Mouse (Mus musculus) embryonic facial prominence, embryonic 10.5 days (tissue): ENCODE measurements around the gene Cnn2. TPM values are rescaled to one million over a fixed set of nuclear protein-coding genes. Genes with fewer than 3 reads are reported as not detected.

Experiments used
- DNase-seq: peaks from one replicate; pipeline ENCODE4 v3.0.0-alpha.2; 2017; ENCODE audit warnings: low spot score
- H3K27ac ChIP-seq: fragments of 300-500 bp; sonication (generic); replicated peaks from 2 replicates; pipeline ENCODE4 v1.5.1; 2016; ENCODE audit warnings: mild to moderate bottlenecking
- H3K27me3 ChIP-seq: fragments of 300-500 bp; sonication (generic); replicated peaks from 2 replicates; pipeline ENCODE4 v1.6.1; 2016; ENCODE audit warnings: low read depth, mild to moderate bottlenecking; ENCODE audit not compliant: poor library complexity, severe bottlenecking
- H3K36me3 ChIP-seq: fragments of 300-500 bp; sonication (generic); replicated peaks from 2 replicates; pipeline ENCODE4 v1.6.1; 2016; ENCODE audit warnings: mild to moderate bottlenecking, moderate library complexity
- H3K4me1 ChIP-seq: fragments of 300-500 bp; sonication (generic); 2 replicates; pipeline ENCODE4 v1.6.1; 2016
- H3K4me3 ChIP-seq: fragments of 300-500 bp; sonication (generic); 2 replicates; pipeline ENCODE4 v1.5.1; 2016; ENCODE audit warnings: mild to moderate bottlenecking, moderate library complexity
- H3K9me3 ChIP-seq: fragments of 300-500 bp; sonication (generic); 2 replicates; pipeline ENCODE4 v1.6.1; 2016; ENCODE audit warnings: mild to moderate bottlenecking
- WGBS: fragments of 180-500 bp; shearing (Covaris S2); methylation state at CpG from one replicate; pipeline ENCODE4 v1.1.7; 2016; 5-methylcytosine and 5-hydroxymethylcytosine counted together
- polyA plus RNA-seq: library from polyadenylated mRNA; unstranded; fragments of >200 nt; fragmentation: Nextera tagmentation; extraction: Ambion mirVana; gene quantifications from 2 replicates; pipeline ENCODE4 v1.2.1, GENCODE M21; 2016

The Cnn2 gene
- polyA plus RNA-seq = 234 and 253 TPM in 2 replicates

- H3K4me1 ChIP-seq = peaks cover 53% of the 10 kb centered on the region
- peak; percentile 87 for DNase-seq
Measured at GRCm38 (mm10) chr10:79988506-79989271, at the start of gene Cnn2. TSS of gene Cnn2 (plus strand) at chr10:79988584.

GRCm38 (mm10) chr10:79940749-79941148, 47.6 kb upstream of the Cnn2 start:
- Histone ChIP-seq H3K27me3 (no peaks in the 10 kb centered on the region), H3K4me1 (peaks cover 81% of the 10 kb centered on the region), H3K9me3 (no peaks in the 10 kb centered on the region), H3K4me3 (0 out of 2 replicates have a peak overlapping the region, but pooled peaks have one; percentile 4), H3K27ac (0 out of 2 replicates have a peak overlapping the region, but pooled peaks have one; percentile 19), H3K36me3 (peaks cover 86% of the 10 kb centered on the region)
- DNase-seq = no peak
- WGBS = 71% methylated on average over 7 of the region's 7 CpGs

More at GRCm38 (mm10) chr10:79988506-79989271, at the start of gene Cnn2:
- Histone ChIP-seq H3K36me3 (peaks cover 32% of the 10 kb centered on the region), H3K9me3 (peaks cover 9% of the 10 kb centered on the region; the same call in 1 of the 2 replicates), H3K27ac (peak within 1 kb of the TSS; percentile 90), H3K4me3 (peak within 1 kb of the TSS; percentile 69), H3K27me3 (peaks cover 36% of the 10 kb centered on the region)
- WGBS = under 1% methylated on average over 59 of the region's 59 CpGs

DNA sequence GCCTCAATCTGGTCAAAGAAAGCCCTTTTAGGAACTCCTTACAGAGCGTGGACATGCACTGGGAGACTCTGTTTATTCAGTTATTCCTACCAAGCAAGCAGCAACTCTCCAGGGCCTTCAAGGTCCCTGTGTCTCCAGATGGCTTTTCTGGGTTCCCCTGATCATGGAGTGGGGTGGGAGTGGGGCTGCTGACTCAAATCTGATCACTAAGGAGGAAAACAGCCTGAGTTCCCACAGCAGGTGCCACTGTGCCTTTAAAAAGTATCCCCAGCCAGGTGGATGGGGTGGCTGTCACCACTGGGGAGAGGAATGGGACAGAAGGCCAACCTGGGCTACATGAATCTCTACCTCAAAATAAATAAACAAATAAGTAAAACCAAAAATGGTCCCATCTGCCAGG, 45.4 kb upstream of the Cnn2 start:
- Histone ChIP-seq H3K4me1 (peaks cover 83% of the 10 kb centered on the region), H3K27me3 (no peaks in the 10 kb centered on the region)

GRCm38 (mm10) chr10:79943471-79943901, 44.9 kb upstream of the Cnn2 start:
- Histone ChIP-seq H3K27ac (peak overlapping the region; percentile 86), H3K9me3 (no peaks in the 10 kb centered on the region), H3K36me3 (peaks cover 83% of the 10 kb centered on the region), H3K27me3 (no peaks in the 10 kb centered on the region), H3K4me1 (peaks cover 78% of the 10 kb centered on the region), H3K4me3 (no peak overlapping the region)
- 79% methylated on average over 9 of the region's 9 CpGs for WGBS
- no peak for DNase-seq

More for the DNA sequence above, 45.4 kb upstream of the Cnn2 start:
- 88% methylated on average over 1 of the region's 1 CpGs for WGBS
- peaks cover 84% of the 10 kb centered on the region for H3K36me3 ChIP-seq
- no peaks in the 10 kb centered on the region for H3K9me3 ChIP-seq
- H3K4me3 ChIP-seq = no peak overlapping the region
- peak overlapping the region; percentile 86 for H3K27ac ChIP-seq
- DNase-seq = no peak

GRCm38 (mm10) chr10:79945507-79946234, 42.7 kb upstream of the Cnn2 start:
- Histone ChIP-seq H3K4me3 (peak overlapping the region; percentile 42), H3K36me3 (peaks cover 84% of the 10 kb centered on the region), H3K9me3 (no peaks in the 10 kb centered on the region), H3K27ac (peak overlapping the region; percentile 86), H3K27me3 (no peaks in the 10 kb centered on the region), H3K4me1 (peaks cover 64% of the 10 kb centered on the region)
- peak; percentile 79 for DNase-seq
- WGBS = 16% methylated on average over 16 of the region's 16 CpGs

DNA sequence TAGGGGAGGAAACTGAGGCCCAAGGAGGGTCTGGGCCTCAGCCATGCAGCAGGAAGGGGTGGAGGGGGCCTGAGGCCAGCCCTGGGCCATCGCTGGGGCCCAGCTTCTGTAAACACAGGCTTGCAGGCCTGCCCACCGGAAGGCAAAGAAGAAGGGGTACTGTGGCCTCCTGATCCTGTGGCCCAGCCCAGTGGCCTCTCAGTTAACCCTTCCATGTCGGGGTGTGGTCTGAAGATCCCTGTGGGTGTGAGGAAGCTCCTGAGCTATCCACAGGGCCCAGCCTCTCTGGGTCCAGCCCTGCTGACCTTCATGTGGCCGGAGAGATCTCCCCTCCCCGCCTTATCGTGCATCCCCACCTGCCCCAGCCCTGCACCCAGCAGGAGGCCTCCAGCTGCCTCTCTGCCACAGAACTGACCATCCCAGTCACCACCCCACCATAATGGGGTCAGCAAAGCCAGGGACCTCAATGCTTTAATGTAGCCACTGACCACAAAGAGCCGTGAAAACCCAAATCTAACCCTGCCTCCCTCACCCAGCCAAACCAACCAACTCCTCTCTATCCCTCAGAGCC, 41.5 kb upstream of the Cnn2 start:
- peak overlapping the region; percentile 86 for H3K27ac ChIP-seq
- H3K4me3 ChIP-seq = peak overlapping the region; percentile 42
- peak; percentile 53 for DNase-seq
- peaks cover 84% of the 10 kb centered on the region for H3K36me3 ChIP-seq
- no peaks in the 10 kb centered on the region for H3K27me3 ChIP-seq
- 10% methylated on average over 7 of the region's 7 CpGs for WGBS
- no peaks in the 10 kb centered on the region for H3K9me3 ChIP-seq
- H3K4me1 ChIP-seq = peaks cover 59% of the 10 kb centered on the region

- H3K27ac ChIP-seq = peak overlapping the region; percentile 86
- H3K36me3 ChIP-seq = peaks cover 81% of the 10 kb centered on the region
- peak overlapping the region; percentile 42; the same call in 1 of the 2 replicates for H3K4me3 ChIP-seq
- no peaks in the 10 kb centered on the region for H3K27me3 ChIP-seq
- no peak for DNase-seq
- H3K9me3 ChIP-seq = no peaks in the 10 kb centered on the region
- WGBS = 73% methylated on average over 6 of the region's 6 CpGs
- peaks cover 59% of the 10 kb centered on the region for H3K4me1 ChIP-seq
Measured at GRCm38 (mm10) chr10:79947502-79947901, 40.9 kb upstream of the Cnn2 start.

DNA sequence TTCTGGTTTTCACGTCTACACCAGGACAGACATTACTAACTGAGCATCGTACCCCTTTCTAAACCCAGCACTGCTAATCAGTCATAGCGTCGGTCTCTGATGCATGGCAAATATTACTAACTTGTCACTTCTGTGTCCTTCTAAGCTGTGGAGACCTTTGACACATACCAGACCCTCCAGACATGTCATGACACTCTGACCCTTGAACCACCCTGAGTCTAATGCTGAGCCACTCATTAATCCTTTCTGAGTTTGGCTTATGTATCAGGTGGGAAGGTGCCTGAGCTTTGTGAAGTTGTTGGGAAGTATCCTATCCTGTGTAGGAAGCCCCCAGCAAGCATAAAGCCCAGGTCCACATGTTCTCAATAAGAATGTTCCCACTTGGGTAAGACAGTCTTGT, 38.5 kb upstream of the Cnn2 start:
- H3K4me3 ChIP-seq = no peak overlapping the region
- H3K27me3 ChIP-seq = no peaks in the 10 kb centered on the region
- 86% methylated on average over 4 of the region's 4 CpGs for WGBS
- no peak for DNase-seq
- H3K27ac ChIP-seq = no peak overlapping the region
- peaks cover 37% of the 10 kb centered on the region for H3K4me1 ChIP-seq
- peaks cover 79% of the 10 kb centered on the region for H3K36me3 ChIP-seq
- no peaks in the 10 kb centered on the region for H3K9me3 ChIP-seq

GRCm38 (mm10) chr10:79950661-79951060, 37.7 kb upstream of the Cnn2 start:
- Histone ChIP-seq H3K27me3 (no peaks in the 10 kb centered on the region), H3K27ac (no peak overlapping the region), H3K4me1 (peaks cover 37% of the 10 kb centered on the region), H3K9me3 (no peaks in the 10 kb centered on the region), H3K4me3 (no peak overlapping the region), H3K36me3 (peaks cover 76% of the 10 kb centered on the region)
- DNase-seq = no peak
- 83% methylated on average over 18 of the region's 18 CpGs for WGBS

DNA sequence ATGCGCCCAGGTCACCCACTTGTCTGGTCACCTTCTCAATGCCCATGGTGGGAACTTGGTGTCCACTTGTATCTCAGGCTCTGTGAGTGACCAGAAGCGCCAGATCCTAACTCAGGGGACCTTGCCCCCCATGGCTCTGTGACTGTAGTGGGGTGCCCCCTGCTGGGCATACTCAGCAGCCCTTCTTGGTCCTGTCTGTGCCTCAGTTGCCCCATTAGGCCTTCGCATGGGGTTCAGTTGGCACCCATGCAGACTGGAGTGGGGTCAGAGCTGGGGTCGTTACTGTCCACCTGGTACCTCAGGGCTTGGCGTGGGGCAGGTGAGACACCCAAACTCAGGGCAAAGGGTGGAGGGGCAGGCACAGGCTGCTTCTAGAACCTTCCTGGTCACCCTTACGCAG, 34.4 kb upstream of the Cnn2 start:
- H3K4me1 ChIP-seq = peaks cover 42% of the 10 kb centered on the region

GRCm38 (mm10) chr10:79955691-79956090, 32.7 kb upstream of the Cnn2 start:
- Histone ChIP-seq H3K9me3 (no peaks in the 10 kb centered on the region), H3K27me3 (no peaks in the 10 kb centered on the region), H3K4me3 (peak overlapping the region; percentile 30; the same call in 1 of the 2 replicates), H3K4me1 (peaks cover 45% of the 10 kb centered on the region), H3K36me3 (peaks cover 30% of the 10 kb centered on the region), H3K27ac (peak overlapping the region; percentile 11)
- no peak for DNase-seq
- WGBS = 66% methylated on average over 9 of the region's 9 CpGs

More for the DNA sequence above, 34.4 kb upstream of the Cnn2 start:
- WGBS = 86% methylated on average over 6 of the region's 6 CpGs
- peak; percentile 43 for DNase-seq
- H3K27me3 ChIP-seq = no peaks in the 10 kb centered on the region
- H3K4me3 ChIP-seq = no peak overlapping the region
- H3K27ac ChIP-seq = no peak overlapping the region
- H3K9me3 ChIP-seq = no peaks in the 10 kb centered on the region
- peaks cover 48% of the 10 kb centered on the region for H3K36me3 ChIP-seq

- Histone ChIP-seq H3K36me3 (peaks cover 29% of the 10 kb centered on the region), H3K4me3 (peak overlapping the region; percentile 30; the same call in 1 of the 2 replicates), H3K9me3 (no peaks in the 10 kb centered on the region), H3K27ac (peak overlapping the region; percentile 57; the same call in 1 of the 2 replicates), H3K4me1 (peaks cover 55% of the 10 kb centered on the region), H3K27me3 (no peaks in the 10 kb centered on the region)
- no peak for DNase-seq
- WGBS = 19% methylated on average over 4 of the region's 4 CpGs
Measured at GRCm38 (mm10) chr10:79956643-79957154, 31.7 kb upstream of the Cnn2 start.
